Mouse (Mus musculus) cerebellum, adult (tissue): ENCODE results near the gene Smarce1.
"Not testable (repeated sequence)": the region's sequence is repeated elsewhere in the genome, so short reads cannot be mapped to it uniquely, and the experiment has no call there.

Source experiments
- ATAC-seq: cut with Nextera tagmentation; 2 replicates; pipeline ENCODE4 v1.9.2; 2017; ENCODE audit warnings: mild to moderate bottlenecking, moderate library complexity, mixed read lengths; ENCODE audit not compliant: insufficient number of reproducible peaks, low FRiP score, low TSS enrichment

Gene Smarce1

GRCm38 (mm10) chr11:99230261-99231048 is at the start of gene Smarce1:
Smarce1 (minus strand) TSS chr11:99231017.
- ATAC-seq, result peak; percentile 76; the same call in 1 of the 2 replicates

GRCm38 (mm10) chr11:99279986-99280385 is 49.2 kb upstream of the Smarce1 start:
- no peak for ATAC-seq

- ATAC-seq, result no peak
These were observed 46.0 kb upstream of the Smarce1 start for GRCm38 (mm10) chr11:99276786-99277185.

GRCm38 (mm10) chr11:99275624-99276023 is 44.8 kb upstream of the Smarce1 start:
- no peak for ATAC-seq

GRCm38 (mm10) chr11:99272721-99273120 is 41.9 kb upstream of the Smarce1 start:
- ATAC-seq, result no peak

- ATAC-seq, result no peak
These were observed 38.4 kb upstream of the Smarce1 start for GRCm38 (mm10) chr11:99269192-99269591.

- no peak for ATAC-seq
These were observed 35.0 kb upstream of the Smarce1 start for GRCm38 (mm10) chr11:99265796-99266195.

GRCm38 (mm10) chr11:99265220-99265619 is 34.4 kb upstream of the Smarce1 start:
- no peak for ATAC-seq

- no peak for ATAC-seq
These were observed 25.4 kb upstream of the Smarce1 start for GRCm38 (mm10) chr11:99256213-99256612.

GRCm38 (mm10) chr11:99255316-99255715 is 24.5 kb upstream of the Smarce1 start:
- no peak for ATAC-seq

- no peak for ATAC-seq
These were observed 23.1 kb upstream of the Smarce1 start for GRCm38 (mm10) chr11:99253893-99254292.

- ATAC-seq, result no peak
These were observed 21.9 kb upstream of the Smarce1 start for GRCm38 (mm10) chr11:99252671-99253070.

- ATAC-seq, result no peak
These were observed 19.8 kb upstream of the Smarce1 start for GRCm38 (mm10) chr11:99250666-99251065.

- ATAC-seq, result peak; percentile 56; the same call in 1 of the 2 replicates
These were observed 19.4 kb upstream of the Smarce1 start for GRCm38 (mm10) chr11:99250241-99250640.

GRCm38 (mm10) chr11:99249115-99249514 is 18.3 kb upstream of the Smarce1 start:
- ATAC-seq, result 0 out of 2 replicates have a peak, but pooled peaks have one; percentile 45

GRCm38 (mm10) chr11:99247916-99248315 is 17.1 kb upstream of the Smarce1 start:
- no peak for ATAC-seq

- ATAC-seq, result not testable (repeated sequence)
These were observed 13.7 kb upstream of the Smarce1 start for GRCm38 (mm10) chr11:99244519-99244918.

GRCm38 (mm10) chr11:99243820-99244374 is 13.1 kb upstream of the Smarce1 start, which contains the start of gene Krt222:
Krt222 (minus strand) TSS chr11:99244085.
- peak; percentile 82; the same call in 1 of the 2 replicates for ATAC-seq

GRCm38 (mm10) chr11:99243200-99243819 is 12.5 kb upstream of the Smarce1 start:
- no peak for ATAC-seq

- ATAC-seq, result no peak
These were observed 11.2 kb upstream of the Smarce1 start for GRCm38 (mm10) chr11:99242056-99242455.

- no peak for ATAC-seq
These were observed 7.7 kb upstream of the Smarce1 start for GRCm38 (mm10) chr11:99238468-99238867.
